9 mouse cellular contexts compared by ENCODE assay signal in the genomic region with DNA sequence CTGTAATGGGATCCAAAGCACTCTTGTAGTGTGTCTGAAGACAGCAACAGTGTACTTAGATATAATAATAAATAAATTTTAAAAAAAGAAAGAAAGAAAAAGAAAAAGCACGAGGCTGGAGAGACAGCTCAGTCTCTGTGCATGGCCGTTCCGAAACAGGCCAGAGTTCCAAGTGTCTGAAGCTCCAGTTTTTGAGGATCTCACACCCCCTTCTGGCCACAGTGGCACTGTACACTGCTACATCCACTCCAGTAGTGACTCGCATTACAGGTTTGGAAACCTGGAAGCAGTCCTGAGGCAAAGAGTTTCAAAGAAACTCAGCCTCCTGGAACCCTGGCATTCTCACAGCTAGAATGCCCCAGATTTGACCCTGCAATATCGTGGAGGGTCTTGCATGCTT. TPM values are rescaled to one million over a fixed set of nuclear protein-coding genes. Genes with fewer than 3 reads are reported as not detected.
DNase-seq lines count a peak whose midpoint lies in the region; ATAC-seq and TF ChIP-seq lines count a peak whose summit lies in the region.
"Had no signal": no experiment of that assay in that cellular context is flagged by ENCODE, and none has a peak within 500 bp of the region (broad histone marks: within the 10 kb centered on the region; RNA-seq: fewer than 3 reads in every experiment).

No protein-coding gene starts in this region.

- H3K27me3 ChIP-seq in embryonic facial prominence, embryonic 10.5 days (replicated peaks; ENCODE audit: low read depth, poor library complexity, severe bottlenecking), result no peaks in the 10 kb centered on the region
- H3K27me3 ChIP-seq in hindbrain, postnatal 0 days (ENCODE audit: insufficient read depth, low read length), result no peaks in the 10 kb centered on the region
- H3K27me3 ChIP-seq in limb, embryonic 14.5 days (ENCODE audit: control insufficient read depth, insufficient read depth, low read length), result no peaks in the 10 kb centered on the region
- H3K27me3 ChIP-seq in midbrain, postnatal 0 days (ENCODE audit: insufficient read depth, low read length), result no peaks in the 10 kb centered on the region
- H3K27me3 ChIP-seq: megakaryocyte, embryonic 14.5 days had no signal

- H3K27ac ChIP-seq in embryonic facial prominence, embryonic 10.5 days (replicated peaks), result no peak overlapping the region
- H3K27ac ChIP-seq in hindbrain, postnatal 0 days, result no peak overlapping the region
- H3K27ac ChIP-seq in limb, embryonic 14.5 days (replicated peaks; ENCODE audit: low read depth, low read length), result no peak overlapping the region
- H3K27ac ChIP-seq in midbrain, postnatal 0 days (ENCODE audit: low read depth, low read length), result no peak overlapping the region

- H3K36me3 ChIP-seq in embryonic facial prominence, embryonic 10.5 days (replicated peaks), result peaks cover 88% of the 10 kb centered on the region
- H3K36me3 ChIP-seq in hindbrain, postnatal 0 days (ENCODE audit: insufficient read depth, low read length), result peaks cover 34% of the 10 kb centered on the region
- peaks cover 86% of the 10 kb centered on the region for H3K36me3 ChIP-seq in limb, embryonic 14.5 days (ENCODE audit: control insufficient read depth, insufficient read depth, low read length)
- peaks cover 60% of the 10 kb centered on the region for H3K36me3 ChIP-seq in midbrain, postnatal 0 days (ENCODE audit: insufficient read depth, low read length)

- no peak overlapping the region for H3K4me3 ChIP-seq in embryonic facial prominence, embryonic 10.5 days
- no peak overlapping the region for H3K4me3 ChIP-seq in hindbrain, postnatal 0 days (ENCODE audit: low read length)
- H3K4me3 ChIP-seq in limb, embryonic 14.5 days (replicated peaks; ENCODE audit: low read length), result no peak overlapping the region
- H3K4me3 ChIP-seq in midbrain, postnatal 0 days (ENCODE audit: low read depth, low read length), result no peak overlapping the region
- H3K4me3 ChIP-seq: megakaryocyte, embryonic 14.5 days had no signal

- peak; percentile 58 for DNase-seq in ovary, postnatal 14 days (ENCODE audit: low spot score)
- no peak for DNase-seq in ovary, adult 18-20 months (ENCODE audit: low spot score)
- DNase-seq in embryonic facial prominence, embryonic 10.5 days (ENCODE audit: low spot score), result peak; percentile 64
- DNase-seq in hindbrain, postnatal 0 days (ENCODE audit: low spot score), result peak; percentile 84
- peak; percentile 72 for DNase-seq in limb, embryonic 14.5 days (ENCODE audit: low spot score)
- DNase-seq in midbrain, postnatal 0 days (ENCODE audit: low spot score), result peak; percentile 80
- DNase-seq in frontal cortex, postnatal 10 days (ENCODE audit: low spot score in 2 of 2), result no peak

- 50% methylated on average over 5 of the region's 5 CpGs for WGBS in embryonic facial prominence, embryonic 10.5 days
- 34% methylated on average over 5 of the region's 5 CpGs for WGBS in hindbrain, postnatal 0 days
- WGBS in limb, embryonic 14.5 days, result 43% methylated on average over 5 of the region's 5 CpGs
- WGBS in midbrain, postnatal 0 days, result 33% methylated on average over 5 of the region's 5 CpGs

- peaks cover 3% of the 10 kb centered on the region; the same call in 1 of the 2 replicates for H3K4me1 ChIP-seq in embryonic facial prominence, embryonic 10.5 days
- H3K4me1 ChIP-seq in hindbrain, postnatal 0 days (ENCODE audit: insufficient read depth, low read length), result no peaks in the 10 kb centered on the region
- H3K4me1 ChIP-seq in limb, embryonic 14.5 days (ENCODE audit: control insufficient read depth, insufficient read depth, low read length), result no peaks in the 10 kb centered on the region
- no peaks in the 10 kb centered on the region for H3K4me1 ChIP-seq in midbrain, postnatal 0 days (ENCODE audit: insufficient read depth, low read length)

- no peak overlapping the region for H3K9ac ChIP-seq in hindbrain, postnatal 0 days (replicated peaks; ENCODE audit: low read length)
- no peak overlapping the region for H3K9ac ChIP-seq in limb, embryonic 14.5 days (ENCODE audit: low read depth, low read length, severe bottlenecking)
- H3K9ac ChIP-seq in midbrain, postnatal 0 days (replicated peaks; ENCODE audit: low read length, poor library complexity, severe bottlenecking), result no peak overlapping the region

- no peak for TF ChIP-seq POLR2A in limb, embryonic 14.5 days (IDR thresholded peaks at IDR 0.05; ENCODE audit: borderline replicate concordance, extremely low read depth, insufficient read depth, insufficient read length)

- H3K4me2 ChIP-seq in hindbrain, postnatal 0 days (ENCODE audit: low read depth, low read length), result no peak overlapping the region
- no peak overlapping the region for H3K4me2 ChIP-seq in limb, embryonic 14.5 days (replicated peaks; ENCODE audit: low read depth, low read length, severe bottlenecking)
- no peak overlapping the region for H3K4me2 ChIP-seq in midbrain, postnatal 0 days (ENCODE audit: low read depth, low read length, poor library complexity, severe bottlenecking)

- peak; percentile 81 for TF ChIP-seq CTCF in hindbrain, postnatal 0 days (IDR thresholded peaks at IDR 0.05; ENCODE audit: low read depth)
- peak; percentile 74 for TF ChIP-seq CTCF in midbrain, postnatal 0 days (IDR thresholded peaks at IDR 0.05)

- H3K9me3 ChIP-seq in embryonic facial prominence, embryonic 10.5 days, result no peaks in the 10 kb centered on the region
- no peaks in the 10 kb centered on the region for H3K9me3 ChIP-seq in hindbrain, postnatal 0 days (ENCODE audit: low read length)
- H3K9me3 ChIP-seq in limb, embryonic 14.5 days (ENCODE audit: control insufficient read depth, low read length), result no peaks in the 10 kb centered on the region
- H3K9me3 ChIP-seq in midbrain, postnatal 0 days (ENCODE audit: low read length), result no peaks in the 10 kb centered on the region
- H3K9me3 ChIP-seq: megakaryocyte, embryonic 14.5 days had no signal

- ATAC-seq in activated CD4-positive, CD25-positive, alpha-beta regulatory T cell, adult 4 months, result peak; percentile 34
- ATAC-seq in hindbrain, postnatal 0 days, result peak; percentile 78
- ATAC-seq in limb, embryonic 14.5 days (ENCODE audit: low FRiP score, low read depth), result peak; percentile 65; the same call in 1 of the 2 replicates
- no peak for ATAC-seq in midbrain, postnatal 0 days (ENCODE audit: low FRiP score)

RNA-seq across cellular contexts. Expression of a gene that starts 9.9 kb away (rescaled TPM):
- 10 to 100 TPM; 56.1 to 64.2 TPM for polyA plus RNA-seq in activated CD4-positive, CD25-positive, alpha-beta regulatory T cell, adult 4 months (2017; shearing (Covaris generic))
- polyA plus RNA-seq in embryonic facial prominence, embryonic 10.5 days (2016; fragmentation: Nextera tagmentation; extraction: Ambion mirVana), result 118 and 119 TPM in 2 replicates
- 84.5 and 95.4 TPM in 2 replicates for total RNA-seq in hindbrain, postnatal 0 days (2014; rRNA removed)
- polyA plus RNA-seq in hindbrain, postnatal 0 days (2015; fragmentation: Nextera tagmentation; extraction: Ambion mirVana), result 38.2 and 40.5 TPM in 2 replicates
- 108 and 147 TPM in 2 replicates for polyA plus RNA-seq in limb, embryonic 14.5 days (2012; rRNA removed)
- 93.0 and 97.7 TPM in 2 replicates for polyA plus RNA-seq in limb, embryonic 14.5 days (2014; fragmentation: Nextera tagmentation; extraction: Ambion mirVana)
- total RNA-seq in midbrain, postnatal 0 days (2014; rRNA removed), result 74.6 and 74.7 TPM in 2 replicates
- polyA plus RNA-seq in midbrain, postnatal 0 days (2015; fragmentation: Nextera tagmentation; extraction: Ambion mirVana), result 35.3 and 36.0 TPM in 2 replicates

RNA-seq across cellular contexts. Expression of a gene that starts 13.9 kb away (rescaled TPM):
- 100 to 1,000 TPM; 212 to 221 TPM for polyA plus RNA-seq in activated CD4-positive, CD25-positive, alpha-beta regulatory T cell, adult 4 months (2017; shearing (Covaris generic))
- 54.4 and 54.7 TPM in 2 replicates for polyA plus RNA-seq in embryonic facial prominence, embryonic 10.5 days (2016; fragmentation: Nextera tagmentation; extraction: Ambion mirVana)
- total RNA-seq in hindbrain, postnatal 0 days (2014; rRNA removed), result 68.3 and 76.4 TPM in 2 replicates
- 37.2 and 38.8 TPM in 2 replicates for polyA plus RNA-seq in hindbrain, postnatal 0 days (2015; fragmentation: Nextera tagmentation; extraction: Ambion mirVana)
- 33.7 and 42.7 TPM in 2 replicates for polyA plus RNA-seq in limb, embryonic 14.5 days (2012; rRNA removed)
- 35.9 and 36.5 TPM in 2 replicates for polyA plus RNA-seq in limb, embryonic 14.5 days (2014; fragmentation: Nextera tagmentation; extraction: Ambion mirVana)
- total RNA-seq in midbrain, postnatal 0 days (2014; rRNA removed), result 66.6 and 75.1 TPM in 2 replicates
- 44.9 and 48.5 TPM in 2 replicates for polyA plus RNA-seq in midbrain, postnatal 0 days (2015; fragmentation: Nextera tagmentation; extraction: Ambion mirVana)

RNA-seq across cellular contexts. Expression of a gene that starts 14.1 kb away (rescaled TPM):
- polyA plus RNA-seq in activated CD4-positive, CD25-positive, alpha-beta regulatory T cell, adult 4 months (2017; shearing (Covaris generic)), result 10 to 100 TPM; 80.1 to 96.5 TPM
- polyA plus RNA-seq in embryonic facial prominence, embryonic 10.5 days (2016; fragmentation: Nextera tagmentation; extraction: Ambion mirVana), result 10.5 and 10.8 TPM in 2 replicates
- total RNA-seq in hindbrain, postnatal 0 days (2014; rRNA removed), result 31.1 and 31.6 TPM in 2 replicates
- 46.7 and 52.2 TPM in 2 replicates for polyA plus RNA-seq in hindbrain, postnatal 0 days (2015; fragmentation: Nextera tagmentation; extraction: Ambion mirVana)
- 64.5 and 66.1 TPM in 2 replicates for polyA plus RNA-seq in limb, embryonic 14.5 days (2012; rRNA removed)
- polyA plus RNA-seq in limb, embryonic 14.5 days (2014; fragmentation: Nextera tagmentation; extraction: Ambion mirVana), result 14.4 and 15.9 TPM in 2 replicates
- 26.3 and 48.0 TPM in 2 replicates for total RNA-seq in midbrain, postnatal 0 days (2014; rRNA removed)
- polyA plus RNA-seq in midbrain, postnatal 0 days (2015; fragmentation: Nextera tagmentation; extraction: Ambion mirVana), result 44.0 and 47.4 TPM in 2 replicates

RNA-seq across cellular contexts. Expression of a gene that starts 31.0 kb away (rescaled TPM):
- polyA plus RNA-seq in activated CD4-positive, CD25-positive, alpha-beta regulatory T cell, adult 4 months (2017; shearing (Covaris generic)), result 1 to 10 TPM; 5.5 to 6.1 TPM
- polyA plus RNA-seq in embryonic facial prominence, embryonic 10.5 days (2016; fragmentation: Nextera tagmentation; extraction: Ambion mirVana), result 83.2 and 84.8 TPM in 2 replicates
- total RNA-seq in hindbrain, postnatal 0 days (2014; rRNA removed), result 209 and 213 TPM in 2 replicates
- polyA plus RNA-seq in hindbrain, postnatal 0 days (2015; fragmentation: Nextera tagmentation; extraction: Ambion mirVana), result 81.9 and 82.8 TPM in 2 replicates
- polyA plus RNA-seq in limb, embryonic 14.5 days (2012; rRNA removed), result 87.8 and 122 TPM in 2 replicates
- polyA plus RNA-seq in limb, embryonic 14.5 days (2014; fragmentation: Nextera tagmentation; extraction: Ambion mirVana), result 78.0 and 89.1 TPM in 2 replicates
- 168 and 215 TPM in 2 replicates for total RNA-seq in midbrain, postnatal 0 days (2014; rRNA removed)
- 71.6 and 80.4 TPM in 2 replicates for polyA plus RNA-seq in midbrain, postnatal 0 days (2015; fragmentation: Nextera tagmentation; extraction: Ambion mirVana)

RNA-seq across cellular contexts. Expression of a gene that starts 54.2 kb away (rescaled TPM):
- 10 to 100 TPM; 22.7 to 24.0 TPM for polyA plus RNA-seq in activated CD4-positive, CD25-positive, alpha-beta regulatory T cell, adult 4 months (2017; shearing (Covaris generic))
- polyA plus RNA-seq in embryonic facial prominence, embryonic 10.5 days (2016; fragmentation: Nextera tagmentation; extraction: Ambion mirVana), result 60.5 and 61.5 TPM in 2 replicates
- total RNA-seq in hindbrain, postnatal 0 days (2014; rRNA removed), result 195 and 201 TPM in 2 replicates
- 99.2 and 99.7 TPM in 2 replicates for polyA plus RNA-seq in hindbrain, postnatal 0 days (2015; fragmentation: Nextera tagmentation; extraction: Ambion mirVana)
- polyA plus RNA-seq in limb, embryonic 14.5 days (2012; rRNA removed), result 123 and 150 TPM in 2 replicates
- 75.1 and 82.9 TPM in 2 replicates for polyA plus RNA-seq in limb, embryonic 14.5 days (2014; fragmentation: Nextera tagmentation; extraction: Ambion mirVana)
- total RNA-seq in midbrain, postnatal 0 days (2014; rRNA removed), result 182 and 183 TPM in 2 replicates
- 95.4 and 105 TPM in 2 replicates for polyA plus RNA-seq in midbrain, postnatal 0 days (2015; fragmentation: Nextera tagmentation; extraction: Ambion mirVana)

Comparison
In these comparisons a context has a peak if more than half of its experiments do, and no peak if none do; other contexts are left out.
1. DNase-seq: peak in ovary, postnatal 14 days (single experiment), embryonic facial prominence, embryonic 10.5 days (single experiment), hindbrain, postnatal 0 days (single experiment), limb, embryonic 14.5 days (single experiment) and midbrain, postnatal 0 days (single experiment); none in ovary, adult 18-20 months (single experiment) and frontal cortex, postnatal 10 days (0 of 2).